ENCODE assay signal across 10 mouse cellular contexts in the genomic region with DNA sequence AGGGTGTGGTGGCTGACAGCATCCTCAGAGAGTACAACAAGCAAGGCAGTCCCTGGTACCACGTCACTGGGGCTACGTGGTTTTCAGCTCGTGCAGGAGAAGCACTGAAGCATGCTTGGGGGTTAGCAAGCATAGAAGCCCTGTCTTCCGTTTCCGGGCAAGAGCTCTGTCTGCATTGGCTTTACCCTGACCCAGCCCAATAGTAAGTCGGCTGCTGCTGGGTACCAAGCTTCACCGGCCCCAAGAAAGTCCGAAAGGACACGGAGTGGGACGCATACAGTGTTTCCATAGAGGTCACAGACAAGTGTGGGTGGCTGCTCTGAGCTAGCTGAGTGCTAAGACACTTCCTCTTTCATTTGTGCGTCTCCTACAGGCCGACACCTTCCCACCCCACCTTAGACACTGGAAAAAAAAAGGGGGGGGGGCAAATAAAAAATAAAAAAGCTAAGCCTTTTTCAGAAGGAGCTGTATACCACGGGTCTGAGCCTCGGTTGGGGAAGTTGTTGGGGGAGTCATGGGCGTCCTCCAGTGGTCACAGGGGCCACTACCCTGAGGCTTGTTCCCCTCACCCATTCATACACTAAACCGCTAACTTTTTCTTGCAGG. TPM values are rescaled to one million over a fixed set of nuclear protein-coding genes. Genes with fewer than 3 reads are reported as not detected.
DNase-seq lines count a peak whose midpoint lies in the region; ATAC-seq and TF ChIP-seq lines count a peak whose summit lies in the region.
"Had no signal": no experiment of that assay in that cellular context is flagged by ENCODE, and none has a peak within 500 bp of the region (broad histone marks: within the 10 kb centered on the region; RNA-seq: fewer than 3 reads in every experiment).

No protein-coding gene starts in this region.

- H3K27ac ChIP-seq in lung, postnatal 0 days (ENCODE audit: low read length): no peak overlapping the region
- H3K27ac ChIP-seq in stomach, embryonic 16.5 days (ENCODE audit: low read length): no peak overlapping the region
- no peak overlapping the region for H3K27ac ChIP-seq in forebrain, embryonic 14.5 days (ENCODE audit: low read depth, low read length)

- DNase-seq in kidney, adult 9 months: peak; percentile 18
- no peak for DNase-seq in kidney, adult 11 months
- peak; percentile 27 for DNase-seq in R1 (ENCODE audit: low read depth, low spot score)
- DNase-seq in lung, postnatal 0 days (ENCODE audit: low spot score): peak; percentile 49
- DNase-seq in adrenal gland, postnatal 36 days: no peak
- no peak for DNase-seq in right cerebral cortex, postnatal 14 days
- DNase-seq in forebrain, embryonic 14.5 days (ENCODE audit: low spot score): no peak

- H3K36me3 ChIP-seq in lung, postnatal 0 days (ENCODE audit: insufficient read depth, low read length): no peaks in the 10 kb centered on the region
- H3K36me3 ChIP-seq in stomach, embryonic 16.5 days (ENCODE audit: control insufficient read depth, insufficient read depth, low read length): no peaks in the 10 kb centered on the region
- H3K36me3 ChIP-seq in forebrain, embryonic 14.5 days (ENCODE audit: control insufficient read depth, insufficient read depth, low read length): no peaks in the 10 kb centered on the region

- H3K4me3 ChIP-seq in lung, postnatal 0 days (ENCODE audit: low read depth, low read length): no peak overlapping the region
- no peak overlapping the region for H3K4me3 ChIP-seq in stomach, embryonic 16.5 days (replicated peaks; ENCODE audit: low read length)
- no peak overlapping the region for H3K4me3 ChIP-seq in forebrain, embryonic 14.5 days (ENCODE audit: low read depth, low read length)
- H3K4me3 ChIP-seq: erythroblast, embryonic 14.5 days had no signal

- 35% methylated on average over 16 of the region's 16 CpGs for WGBS in lung, postnatal 0 days
- WGBS in stomach, embryonic 16.5 days: 47% methylated on average over 16 of the region's 16 CpGs
- 40% methylated on average over 16 of the region's 16 CpGs for WGBS in forebrain, embryonic 14.5 days

- H3K9me3 ChIP-seq in lung, postnatal 0 days (ENCODE audit: low read length): no peaks in the 10 kb centered on the region
- peaks cover 4% of the 10 kb centered on the region; the same call in 1 of the 2 replicates for H3K9me3 ChIP-seq in stomach, embryonic 16.5 days (replicated peaks; ENCODE audit: control insufficient read depth, low read length)
- H3K9me3 ChIP-seq in forebrain, embryonic 14.5 days (replicated peaks; ENCODE audit: control insufficient read depth, low read length): no peaks in the 10 kb centered on the region

- TF ChIP-seq EP300 in lung, postnatal 0 days (IDR thresholded peaks at IDR 0.05): no peak

- peaks cover under 1% of the 10 kb centered on the region; the same call in 1 of the 2 replicates for H3K4me1 ChIP-seq in lung, postnatal 0 days (ENCODE audit: insufficient read depth, low read depth, low read length)
- H3K4me1 ChIP-seq in stomach, embryonic 16.5 days (ENCODE audit: control insufficient read depth, insufficient read depth, low read length): no peaks in the 10 kb centered on the region
- no peaks in the 10 kb centered on the region for H3K4me1 ChIP-seq in forebrain, embryonic 14.5 days (ENCODE audit: control insufficient read depth, insufficient read depth, low read length)

- no peaks in the 10 kb centered on the region for H3K27me3 ChIP-seq in lung, postnatal 0 days (replicated peaks; ENCODE audit: insufficient read depth, low read length)
- H3K27me3 ChIP-seq in stomach, embryonic 16.5 days (ENCODE audit: control insufficient read depth, insufficient read depth, low read length): no peaks in the 10 kb centered on the region
- H3K27me3 ChIP-seq in forebrain, embryonic 14.5 days (replicated peaks; ENCODE audit: control insufficient read depth, insufficient read depth, low read length): no peaks in the 10 kb centered on the region

- 0 out of 2 replicates have a peak overlapping the region, but pooled peaks have one; percentile 4 for H3K4me2 ChIP-seq in lung, postnatal 0 days (replicated peaks; ENCODE audit: low read depth, low read length)
- H3K4me2 ChIP-seq in stomach, embryonic 16.5 days (ENCODE audit: low read depth, low read length): 0 out of 2 replicates have a peak overlapping the region, but pooled peaks have one; percentile 7
- no peak overlapping the region for H3K4me2 ChIP-seq in forebrain, embryonic 14.5 days (ENCODE audit: low read length)

- H3K9ac ChIP-seq in lung, postnatal 0 days (replicated peaks; ENCODE audit: low read depth): no peak overlapping the region
- no peak overlapping the region for H3K9ac ChIP-seq in stomach, embryonic 16.5 days (ENCODE audit: low read length)
- H3K9ac ChIP-seq in forebrain, embryonic 14.5 days (ENCODE audit: low read length): no peak overlapping the region

- peak; percentile 25 for ATAC-seq in lung, postnatal 0 days
- ATAC-seq in stomach, embryonic 16.5 days (ENCODE audit: insufficient read depth, low FRiP score): no peak
- no peak for ATAC-seq in forebrain, embryonic 14.5 days

- no peak; the same call in 1 of the 2 replicates for TF ChIP-seq CTCF in lung, postnatal 0 days (IDR thresholded peaks at IDR 0.05)

RNA-seq across cellular contexts. Expression of a gene that starts 5.7 kb away (rescaled TPM):
- 23.6 and 28.8 TPM in 2 replicates for polyA plus RNA-seq in lung, postnatal 0 days (2015; fragmentation: Nextera tagmentation; extraction: Ambion mirVana)
- polyA plus RNA-seq in stomach, embryonic 16.5 days (2015; fragmentation: Nextera tagmentation; extraction: Ambion mirVana): 37.0 and 41.0 TPM in 2 replicates
- total RNA-seq in adrenal gland, postnatal 36 days (2021): 10 to 100 TPM; 36.7 to 49.2 TPM
- polyA plus RNA-seq in forebrain, embryonic 14.5 days (2014; fragmentation: Nextera tagmentation; extraction: Ambion mirVana): 78.0 and 79.6 TPM in 2 replicates

RNA-seq across cellular contexts. Expression of a gene that starts 6.3 kb away (rescaled TPM):
- 0.07 TPM in 1 of 2 replicates, not detected in the other for polyA plus RNA-seq in lung, postnatal 0 days (2015; fragmentation: Nextera tagmentation; extraction: Ambion mirVana)
- polyA plus RNA-seq in stomach, embryonic 16.5 days (2015; fragmentation: Nextera tagmentation; extraction: Ambion mirVana): not detected in 2 replicates
- not detected for total RNA-seq in adrenal gland, postnatal 36 days (2021)
- not detected in 2 replicates for polyA plus RNA-seq in forebrain, embryonic 14.5 days (2014; fragmentation: Nextera tagmentation; extraction: Ambion mirVana)
- total RNA-seq: left cerebral cortex, postnatal 25 days had no signal

RNA-seq across cellular contexts. Expression of a gene that starts 53.1 kb away (rescaled TPM):
- 6.6 and 7.1 TPM in 2 replicates for polyA plus RNA-seq in lung, postnatal 0 days (2015; fragmentation: Nextera tagmentation; extraction: Ambion mirVana)
- 4.1 and 5.2 TPM in 2 replicates for polyA plus RNA-seq in stomach, embryonic 16.5 days (2015; fragmentation: Nextera tagmentation; extraction: Ambion mirVana)
- total RNA-seq in adrenal gland, postnatal 36 days (2021): 1 to 10 TPM; 5.3 to 7.1 TPM
- 5.1 and 6.2 TPM in 2 replicates for polyA plus RNA-seq in forebrain, embryonic 14.5 days (2014; fragmentation: Nextera tagmentation; extraction: Ambion mirVana)

RNA-seq across cellular contexts. Expression of a gene that starts 53.3 kb away (rescaled TPM):
- 1.8 and 2.3 TPM in 2 replicates for polyA plus RNA-seq in lung, postnatal 0 days (2015; fragmentation: Nextera tagmentation; extraction: Ambion mirVana)
- polyA plus RNA-seq in stomach, embryonic 16.5 days (2015; fragmentation: Nextera tagmentation; extraction: Ambion mirVana): 13.1 and 13.3 TPM in 2 replicates
- total RNA-seq in adrenal gland, postnatal 36 days (2021): 1 to 10 TPM in 1 of 2 experiments, under 1 TPM in 1; 0.43 to 1.5 TPM
- polyA plus RNA-seq in forebrain, embryonic 14.5 days (2014; fragmentation: Nextera tagmentation; extraction: Ambion mirVana): 2.8 and 4.4 TPM in 2 replicates

RNA-seq across cellular contexts. Expression of a gene that starts 57.4 kb away (rescaled TPM):
- polyA plus RNA-seq in lung, postnatal 0 days (2015; fragmentation: Nextera tagmentation; extraction: Ambion mirVana): 57.7 and 69.7 TPM in 2 replicates
- 28.8 and 32.8 TPM in 2 replicates for polyA plus RNA-seq in stomach, embryonic 16.5 days (2015; fragmentation: Nextera tagmentation; extraction: Ambion mirVana)
- 10 to 100 TPM; 65.2 to 70.7 TPM for total RNA-seq in adrenal gland, postnatal 36 days (2021)
- polyA plus RNA-seq in forebrain, embryonic 14.5 days (2014; fragmentation: Nextera tagmentation; extraction: Ambion mirVana): 13.7 and 16.3 TPM in 2 replicates

Comparison
In these comparisons a context has a peak if more than half of its experiments do, and no peak if none do; other contexts are left out.
1. DNase-seq: peak in kidney, adult 9 months (single experiment), R1 (single experiment) and lung, postnatal 0 days (single experiment); none in kidney, adult 11 months (single experiment), adrenal gland, postnatal 36 days (0 of 2), right cerebral cortex, postnatal 14 days (single experiment) and forebrain, embryonic 14.5 days (single experiment).